Mouse (Mus musculus) testis, adult 2 months (tissue): Measurements from ENCODE around the gene 2310061I04Rik. TPM values are rescaled to one million over a fixed set of nuclear protein-coding genes. Genes with fewer than 3 reads are reported as not detected.
"Not testable (repeated sequence)": the region's sequence is repeated elsewhere in the genome, so short reads cannot be mapped to it uniquely, and the experiment has no call there.

Experiments used
- H3K27ac ChIP-seq: fragments of 200-500 bp; 2 replicates; pipeline ENCODE4 v1.5.1; 2012; ENCODE audit warnings: low read depth, low read length; ENCODE audit not compliant: control insufficient read depth, insufficient read depth
- H3K27me3 ChIP-seq: fragments of 200-500 bp; 2 replicates; pipeline ENCODE4 v1.6.1; 2012; ENCODE audit warnings: mild to moderate bottlenecking, low read length, moderate library complexity; ENCODE audit not compliant: control insufficient read depth, insufficient read depth
- H3K36me3 ChIP-seq: fragments of 200-500 bp; 2 replicates; pipeline ENCODE4 v1.6.1; 2012; ENCODE audit warnings: mild to moderate bottlenecking, low read length; ENCODE audit not compliant: control insufficient read depth, insufficient read depth
- H3K4me1 ChIP-seq: fragments of 200-500 bp; 2 replicates; pipeline ENCODE4 v1.6.1; 2012; ENCODE audit warnings: low read length; ENCODE audit not compliant: control insufficient read depth, insufficient read depth
- H3K4me3 ChIP-seq: fragments of 200-500 bp; 2 replicates; pipeline ENCODE4 v1.5.1; 2012; ENCODE audit warnings: low read depth, mild to moderate bottlenecking, low read length, moderate library complexity, mixed read lengths; ENCODE audit not compliant: control insufficient read depth
- CTCF ChIP-seq: fragments of 200-500 bp; IDR thresholded peaks from 2 replicates; pipeline ENCODE4 v1.5.1; 2012; ENCODE audit warnings: low read depth, mild to moderate bottlenecking, inconsistent platforms, low read length, moderate library complexity; ENCODE audit not compliant: control insufficient read depth, insufficient read depth, insufficient replicate concordance
- POLR2A ChIP-seq: fragments of 200-500 bp; IDR thresholded peaks from 2 replicates; pipeline ENCODE4 v1.6.1; 2012; ENCODE audit warnings: low read depth, mild to moderate bottlenecking, inconsistent platforms, low read length, moderate library complexity; ENCODE audit not compliant: control insufficient read depth
- polyA plus RNA-seq: library from polyadenylated mRNA; depleted of rRNA; stranded (reverse); fragments of >200 nt; gene quantifications from 2 replicates; pipeline ENCODE4 v1.2.3, GENCODE M21; 2012; rRNA removed

Gene 2310061I04Rik
- polyA plus RNA-seq, result 144 and 172 TPM in 2 replicates

- Histone ChIP-seq H3K27ac (peak within 1 kb of the TSS; percentile 92), H3K27me3 (no peaks in the 10 kb centered on the region), H3K4me3 (peak within 1 kb of the TSS; percentile 97), H3K36me3 (no peaks in the 10 kb centered on the region; the same call in 1 of the 2 replicates), H3K4me1 (peaks cover 13% of the 10 kb centered on the region)
- TF ChIP-seq POLR2A (peak; percentile 53), CTCF (no peak)
Measured at GRCm38 (mm10) chr17:35896781-35897643, at the start of gene 2310061I04Rik. TSS of gene 2310061I04Rik (minus strand) at chr17:35897431.

- Histone ChIP-seq H3K4me1 (no peaks in the 10 kb centered on the region), H3K27me3 (no peaks in the 10 kb centered on the region), H3K4me3 (no peak overlapping the region), H3K36me3 (no peaks in the 10 kb centered on the region), H3K27ac (no peak overlapping the region)
- no peak for TF ChIP-seq POLR2A
- no peak for TF ChIP-seq CTCF
Measured at GRCm38 (mm10) chr17:35939941-35940340, 42.7 kb upstream of the 2310061I04Rik start.

- no peaks in the 10 kb centered on the region for H3K4me1 ChIP-seq
- H3K27me3 ChIP-seq, result no peaks in the 10 kb centered on the region
- no peak for TF ChIP-seq CTCF
- TF ChIP-seq POLR2A, result no peak
- H3K4me3 ChIP-seq, result no peak overlapping the region
- no peaks in the 10 kb centered on the region for H3K36me3 ChIP-seq
- no peak overlapping the region for H3K27ac ChIP-seq
Measured at GRCm38 (mm10) chr17:35939108-35939507, 41.9 kb upstream of the 2310061I04Rik start.

- no peak for TF ChIP-seq POLR2A
- peak; percentile 83; the same call in 1 of the 2 replicates for TF ChIP-seq CTCF
- H3K27ac ChIP-seq, result no peak overlapping the region
- H3K27me3 ChIP-seq, result no peaks in the 10 kb centered on the region
- no peaks in the 10 kb centered on the region for H3K4me1 ChIP-seq
- H3K36me3 ChIP-seq, result no peaks in the 10 kb centered on the region
- H3K4me3 ChIP-seq, result no peak overlapping the region
Measured at GRCm38 (mm10) chr17:35937700-35938348, 40.6 kb upstream of the 2310061I04Rik start.

GRCm38 (mm10) chr17:35935763-35936162, 38.5 kb upstream of the 2310061I04Rik start:
- peak overlapping the region; percentile 37 for H3K4me3 ChIP-seq
- not testable (repeated sequence) for H3K27ac ChIP-seq, H3K36me3 ChIP-seq

GRCm38 (mm10) chr17:35932608-35933007, 35.4 kb upstream of the 2310061I04Rik start:
- Histone ChIP-seq H3K27ac (no peak overlapping the region), H3K4me3 (no peak overlapping the region), H3K27me3 (no peaks in the 10 kb centered on the region), H3K36me3 (peaks cover 1% of the 10 kb centered on the region; the same call in 1 of the 2 replicates), H3K4me1 (no peaks in the 10 kb centered on the region)
- no peak for TF ChIP-seq CTCF
- no peak for TF ChIP-seq POLR2A

More at GRCm38 (mm10) chr17:35935763-35936162, 38.5 kb upstream of the 2310061I04Rik start:
- not testable (repeated sequence) for H3K4me1 ChIP-seq, H3K27me3 ChIP-seq

GRCm38 (mm10) chr17:35930627-35931026, 33.4 kb upstream of the 2310061I04Rik start:
- no peak overlapping the region for H3K27ac ChIP-seq
- H3K36me3 ChIP-seq, result peaks cover 4% of the 10 kb centered on the region; the same call in 1 of the 2 replicates
- TF ChIP-seq CTCF (no peak), POLR2A (peak; percentile 10; the same call in 1 of the 2 replicates)
- no peak overlapping the region for H3K4me3 ChIP-seq
- H3K27me3 ChIP-seq, result no peaks in the 10 kb centered on the region
- no peaks in the 10 kb centered on the region for H3K4me1 ChIP-seq
